Mouse (Mus musculus) C2C12 (cell line): Measurements from ENCODE around the gene Syn3.

Experiments used
- CEBPB ChIP-seq: IDR thresholded peaks from one replicate; pipeline ENCODE4 v1.6.1; 2011; ENCODE audit warnings: low read depth, mild to moderate bottlenecking, control low read depth, moderate library complexity
- CTCF ChIP-seq: IDR thresholded peaks from one replicate; pipeline ENCODE4 v1.5.1; 2011; ENCODE audit not compliant: control insufficient read depth, insufficient read depth, insufficient read length
- USF1 ChIP-seq: IDR thresholded peaks from one replicate; pipeline ENCODE4 v1.6.1; 2011; ENCODE audit warnings: low read depth, mild to moderate bottlenecking, control low read depth, moderate library complexity

GRCm38 (mm10) chr10:86416806-86417205, 81.9 kb downstream of the Syn3 start:
- TF ChIP-seq CTCF (no peak), USF1 (no peak), CEBPB (no peak)
